Mouse (Mus musculus) liver, embryonic 14.5 days (tissue): ENCODE measurements around the gene Tiam2.

Source experiments
- CTCF ChIP-seq: IDR thresholded peaks from 2 replicates; pipeline ENCODE4 v1.5.1; 2016; ENCODE audit warnings: antibody characterized with exemption, low read depth, control low read depth
- EP300 ChIP-seq: IDR thresholded peaks from 2 replicates; pipeline ENCODE4 v1.6.1; 2016; ENCODE audit warnings: antibody characterized with exemption, low read depth

- TF ChIP-seq CTCF (no peak), EP300 (no peak)
Observed at GRCm38 (mm10) chr17:3387819-3388218, 61.4 kb downstream of the Tiam2 start.
